Mouse (Mus musculus) brain, embryonic 14.5 days (tissue): Measurements from ENCODE around the gene Tnfrsf1a.

Source experiments
- CTCF ChIP-seq: fragments of 200-500 bp; IDR thresholded peaks from 2 replicates; pipeline ENCODE4 v1.5.1; 2012; ENCODE audit warnings: inconsistent platforms, mild to moderate bottlenecking, moderate library complexity, borderline replicate concordance; ENCODE audit not compliant: insufficient read depth, insufficient read length; ENCODE audit errors: extremely low read depth
- POLR2A ChIP-seq: fragments of 200-500 bp; IDR thresholded peaks from 2 replicates; pipeline ENCODE4 v1.6.1; 2012; ENCODE audit warnings: mild to moderate bottlenecking, inconsistent platforms, borderline replicate concordance; ENCODE audit not compliant: poor library complexity, insufficient read depth, insufficient read length, severe bottlenecking; ENCODE audit errors: extremely low read depth

GRCm38 (mm10) chr6:125342198-125342597, 7.0 kb upstream of the Tnfrsf1a start:
- TF ChIP-seq CTCF (no peak), POLR2A (no peak)
